Mouse (Mus musculus): Measurements from ENCODE around the gene Evi2b. TPM values are rescaled to one million over a fixed set of nuclear protein-coding genes. Genes with fewer than 3 reads are reported as not detected.

Evi2b gene
- total RNA-seq, 2 experiments from 2014 or later = 0.27 to 0.55 TPM

DNA sequence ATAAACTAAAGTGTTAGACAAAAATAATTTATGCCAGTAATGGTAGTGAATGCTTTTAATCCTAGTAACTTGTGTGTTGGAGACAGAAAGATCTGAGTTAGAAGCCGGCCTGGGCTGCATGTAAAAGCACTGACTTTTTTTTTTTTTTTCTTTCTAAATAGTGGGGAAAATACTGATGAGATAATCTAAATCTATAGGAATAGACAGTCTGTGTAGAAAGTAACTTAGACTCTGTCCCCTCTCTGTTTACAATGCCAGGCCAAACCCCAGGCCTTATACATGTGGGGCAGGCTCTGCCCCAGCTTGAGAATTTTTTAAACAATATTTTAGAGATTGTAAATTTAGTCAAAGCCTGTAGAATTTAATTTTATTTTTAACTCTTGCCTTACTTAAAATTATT is 618 bp downstream of the Evi2b start:
- no peak for DNase-seq (ENCODE audit: low spot score)

DNA sequence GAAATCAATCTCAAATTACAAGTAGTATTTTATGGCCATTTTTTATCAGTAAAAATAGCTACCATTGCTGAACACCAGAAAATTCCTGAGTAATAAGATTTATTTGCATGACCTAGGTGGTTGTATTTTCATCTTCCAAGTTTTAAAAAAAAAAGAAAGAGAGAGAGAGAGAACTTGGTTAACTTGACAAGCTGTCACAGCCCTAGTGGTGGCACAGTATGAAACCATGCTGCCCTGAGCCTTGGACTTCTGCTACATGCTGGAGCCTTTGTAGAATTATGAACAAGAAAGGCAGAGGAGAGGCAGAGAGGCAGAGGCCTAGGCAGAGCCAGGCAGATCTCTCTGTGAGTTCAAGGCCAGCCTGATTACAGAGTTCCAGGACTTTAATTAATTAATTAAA is 1.6 kb downstream of the Evi2b start:
- no peak for DNase-seq (ENCODE audit: low spot score)

DNA sequence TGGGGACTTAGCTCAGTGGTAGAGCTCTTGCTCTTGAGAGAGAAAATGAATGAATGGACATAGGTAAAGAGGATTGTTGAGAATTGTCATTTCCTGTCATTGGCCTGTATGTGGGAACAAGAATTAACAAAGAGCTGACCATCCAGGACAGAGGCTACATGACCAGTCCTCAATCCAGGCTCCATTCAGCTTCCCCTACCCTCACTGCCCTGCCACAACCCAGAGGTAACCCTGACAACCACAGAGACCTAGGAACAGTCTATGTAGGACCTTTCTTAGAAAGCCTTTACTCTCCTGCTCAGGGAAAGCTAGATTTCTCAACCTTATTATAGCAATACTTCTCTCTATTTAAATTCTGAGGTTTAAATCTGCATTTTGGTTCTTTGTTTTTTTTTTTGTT is 2.8 kb downstream of the Evi2b start:
- no peak for DNase-seq (ENCODE audit: low spot score)

DNA sequence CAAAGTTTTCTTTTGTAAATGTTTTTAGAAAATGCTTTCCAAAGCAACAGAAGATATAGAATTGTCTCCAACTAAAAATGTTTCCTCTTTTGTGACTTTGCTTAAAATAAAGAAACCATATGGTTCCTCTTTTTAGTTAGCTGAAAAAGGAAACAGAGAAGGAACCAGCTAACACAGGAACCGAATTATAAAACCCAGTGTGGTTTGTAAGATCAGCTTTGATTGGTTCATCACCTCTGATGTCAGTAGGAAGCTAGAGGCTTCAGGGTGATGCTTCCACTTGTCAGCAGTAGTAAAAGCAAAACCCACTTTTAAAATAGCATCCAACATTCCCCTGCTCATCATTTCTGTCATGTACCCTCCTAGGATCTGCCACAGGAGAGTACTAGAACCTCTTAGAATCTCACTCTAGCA is 3.7 kb downstream of the Evi2b start:
- DNase-seq (ENCODE audit: low spot score) = no peak

DNA sequence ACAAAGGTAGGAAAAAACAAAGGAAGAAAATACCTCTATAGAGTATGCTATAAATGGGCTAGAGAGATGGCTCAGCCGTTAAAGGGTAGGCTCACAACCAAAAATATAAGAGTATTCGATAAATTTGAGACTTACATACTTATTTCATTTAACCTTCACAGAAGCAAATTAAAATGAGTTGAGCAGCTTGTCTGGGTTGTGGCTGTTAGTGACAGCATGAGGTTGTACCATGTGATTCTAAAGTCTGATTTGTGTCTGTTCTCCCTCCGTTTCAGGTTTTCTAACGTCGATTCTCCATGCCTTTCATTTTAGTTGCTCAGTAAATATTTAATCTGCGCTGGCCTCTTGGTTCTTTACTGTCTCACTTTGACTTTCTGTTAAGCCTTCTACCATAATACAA is 4.3 kb downstream of the Evi2b start:
- no peak for DNase-seq (ENCODE audit: low spot score)

DNA sequence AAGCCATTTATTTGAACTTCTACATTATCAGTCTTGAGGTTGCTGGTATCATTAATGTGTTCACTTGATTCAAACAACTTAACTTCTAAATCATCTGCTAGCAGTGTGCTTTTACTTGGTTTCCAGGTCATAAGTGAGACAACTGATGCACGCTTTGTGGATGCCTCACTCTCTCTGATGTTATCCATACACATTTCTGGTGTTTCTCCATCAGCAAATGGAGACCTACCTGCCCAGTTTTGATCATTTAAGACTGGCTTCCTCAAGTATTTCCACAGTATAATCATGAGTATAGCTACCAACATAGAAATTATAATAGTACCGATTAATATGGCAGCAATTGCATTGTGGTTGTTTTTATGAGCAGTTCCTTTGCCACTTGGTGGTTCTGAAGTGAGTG is 7.8 kb downstream of the Evi2b start:
- DNase-seq (ENCODE audit: low spot score) = no peak

DNA sequence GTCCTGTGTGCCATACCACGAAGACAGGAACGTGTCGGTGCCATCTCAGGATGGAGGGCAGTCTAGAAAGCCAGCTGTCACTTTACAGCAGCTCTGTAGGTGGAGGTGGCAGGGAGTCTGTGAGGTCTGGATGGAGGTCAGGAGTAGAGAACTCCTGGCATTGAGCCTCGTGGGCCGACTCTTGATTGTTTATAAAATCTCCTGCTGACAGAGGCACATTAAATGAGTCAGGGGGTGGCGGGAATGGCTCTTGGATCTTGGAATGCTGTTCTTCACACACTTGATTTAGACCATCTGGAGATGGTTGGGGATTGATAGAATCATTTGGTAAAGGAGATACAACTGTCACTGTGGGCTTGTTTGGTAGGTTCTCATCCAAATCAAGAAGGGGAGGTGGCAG is 8.2 kb downstream of the Evi2b start:
- DNase-seq (ENCODE audit: low spot score) = no peak

DNA sequence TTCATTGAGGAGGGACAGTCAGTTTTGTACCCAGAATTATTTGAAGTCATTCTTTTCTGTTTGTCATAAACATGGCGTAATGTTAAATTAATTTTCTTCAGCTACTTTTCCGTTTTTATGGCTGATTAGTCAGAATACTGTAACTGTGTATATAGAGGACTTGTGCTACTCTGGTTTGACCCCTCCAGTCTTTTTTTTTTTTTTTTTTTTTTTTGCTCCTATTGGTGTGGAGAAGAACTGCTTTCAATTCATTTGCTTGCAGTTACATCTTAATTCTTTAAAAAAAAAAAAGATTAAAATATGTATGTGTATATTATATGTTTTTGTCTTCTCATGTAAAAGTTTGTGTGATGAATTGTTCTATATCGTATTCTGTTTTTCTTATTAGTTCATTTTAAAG is 11.6 kb downstream of the Evi2b start:
- DNase-seq (ENCODE audit: low spot score) = no peak

DNA sequence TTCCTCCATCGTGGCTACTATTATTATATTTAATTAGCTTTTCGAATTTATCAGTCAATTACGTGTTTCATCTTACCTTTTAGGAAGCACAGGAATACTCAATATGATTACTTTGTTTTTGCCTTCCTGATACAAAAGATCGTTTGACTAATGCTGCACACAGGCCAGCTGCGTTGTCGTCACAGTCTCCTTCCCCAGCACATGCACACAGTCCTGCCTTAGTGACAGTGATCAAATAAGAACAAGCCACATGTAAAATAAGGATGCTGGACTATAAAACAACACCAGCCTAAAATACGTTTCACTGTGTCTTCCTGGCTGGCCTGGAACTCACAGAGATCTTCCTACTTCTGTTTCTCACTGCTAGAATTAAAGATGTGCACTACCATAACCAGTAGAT is 19.1 kb downstream of the Evi2b start:
- no peak for DNase-seq (ENCODE audit: low spot score)

DNA sequence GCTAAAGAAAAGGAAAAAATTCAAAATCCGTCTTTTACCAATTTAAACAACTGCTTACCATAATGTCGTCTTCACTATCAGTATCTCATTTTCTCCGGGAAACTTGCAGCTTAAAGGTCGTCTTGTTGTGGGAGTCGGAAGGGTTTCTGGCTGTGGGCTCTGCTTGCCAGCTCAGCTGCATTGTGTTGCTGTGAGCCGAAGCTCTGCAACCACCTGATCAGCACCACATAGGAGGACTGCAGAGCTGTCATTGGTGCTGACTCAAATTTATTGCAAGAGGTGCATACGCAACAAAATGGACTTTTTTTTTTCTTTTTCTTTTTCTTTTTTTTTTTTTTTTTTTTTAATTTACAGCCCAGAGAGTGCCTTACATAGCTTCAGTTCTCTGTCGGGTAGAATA is 19.7 kb downstream of the Evi2b start, which contains the start of gene Omg:
Omg (minus strand) TSS at position 240 of the 400 bp plus-strand sequence.
- DNase-seq (ENCODE audit: low spot score) = no peak

DNA sequence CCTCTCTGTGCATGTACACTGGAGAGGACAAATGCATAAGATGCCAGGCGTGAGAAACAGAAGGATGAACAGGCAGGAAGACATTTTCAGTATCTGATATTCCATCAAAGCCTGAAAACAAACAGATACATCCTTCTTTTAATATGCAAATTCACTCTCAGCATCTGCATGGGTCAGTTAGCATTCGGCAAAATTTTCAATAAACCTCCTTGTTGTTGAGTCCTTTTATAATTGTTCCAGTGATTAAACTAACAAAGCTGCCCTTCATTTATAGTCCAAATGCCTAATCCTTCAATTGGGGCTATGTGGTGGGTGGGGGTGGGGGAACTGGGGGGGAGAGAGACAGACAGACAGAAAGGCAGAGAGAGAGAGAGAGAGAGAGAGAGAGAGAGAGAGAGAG is 20.6 kb downstream of the Evi2b start:
- DNase-seq (ENCODE audit: low spot score) = no peak

DNA sequence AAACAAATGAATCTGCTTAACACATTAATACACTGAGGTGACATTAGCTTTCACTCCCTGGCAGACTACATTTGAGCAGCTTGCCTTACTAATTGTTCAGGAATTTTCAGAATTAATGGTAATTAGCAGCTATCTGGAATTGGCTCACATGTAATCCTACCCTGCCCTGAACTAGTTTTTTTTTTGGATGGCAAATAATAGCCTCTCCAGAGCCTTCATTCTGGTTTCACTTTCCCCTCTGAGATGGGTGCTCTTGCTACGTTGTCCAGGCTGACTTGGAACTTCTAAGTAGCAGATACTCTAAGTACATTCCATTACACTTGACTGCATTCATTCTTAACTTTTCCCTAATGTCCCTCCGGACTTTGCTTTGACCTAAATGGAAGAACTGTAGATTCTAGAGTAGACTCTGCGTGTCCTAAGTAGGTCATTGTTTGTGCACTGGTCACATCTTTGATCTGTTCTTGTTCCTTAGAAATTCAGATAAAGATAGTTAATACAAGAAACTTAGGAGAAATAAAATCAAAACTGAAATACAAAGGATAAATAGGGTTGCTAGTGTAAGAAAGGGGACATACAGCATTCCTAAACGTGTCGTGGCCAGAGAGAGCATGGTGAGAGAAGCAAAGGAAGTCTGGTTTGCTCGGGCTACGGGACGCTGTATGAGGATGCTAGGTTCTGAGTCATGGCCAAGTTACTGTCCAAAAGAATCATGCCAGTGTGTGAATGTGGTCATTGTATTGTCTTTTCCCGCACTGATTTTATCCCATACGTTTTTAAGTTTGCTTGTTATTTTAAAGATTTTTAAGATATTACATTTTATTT is 28.4 kb downstream of the Evi2b start:
- no peak for DNase-seq (ENCODE audit: low spot score)

DNA sequence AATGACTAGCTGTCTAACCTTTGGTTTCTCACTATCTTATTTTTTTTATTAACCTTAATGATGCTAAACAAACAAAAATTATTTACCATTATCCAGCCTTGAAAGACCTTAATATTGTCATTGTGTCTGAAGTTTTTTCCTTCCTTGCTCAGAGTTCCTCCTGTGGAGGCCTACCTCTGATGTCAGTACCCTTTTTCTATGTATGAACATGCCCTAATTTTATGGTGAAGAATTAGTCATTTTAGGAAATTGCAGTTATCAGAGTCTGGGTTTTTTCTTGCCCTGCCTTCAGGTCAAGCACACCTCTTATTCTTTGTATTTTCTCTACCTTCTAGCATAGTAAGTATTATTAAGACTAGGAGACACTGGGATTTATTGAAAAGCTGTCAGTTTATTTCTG is 38.8 kb downstream of the Evi2b start:
- no peak for DNase-seq (ENCODE audit: low spot score)

DNA sequence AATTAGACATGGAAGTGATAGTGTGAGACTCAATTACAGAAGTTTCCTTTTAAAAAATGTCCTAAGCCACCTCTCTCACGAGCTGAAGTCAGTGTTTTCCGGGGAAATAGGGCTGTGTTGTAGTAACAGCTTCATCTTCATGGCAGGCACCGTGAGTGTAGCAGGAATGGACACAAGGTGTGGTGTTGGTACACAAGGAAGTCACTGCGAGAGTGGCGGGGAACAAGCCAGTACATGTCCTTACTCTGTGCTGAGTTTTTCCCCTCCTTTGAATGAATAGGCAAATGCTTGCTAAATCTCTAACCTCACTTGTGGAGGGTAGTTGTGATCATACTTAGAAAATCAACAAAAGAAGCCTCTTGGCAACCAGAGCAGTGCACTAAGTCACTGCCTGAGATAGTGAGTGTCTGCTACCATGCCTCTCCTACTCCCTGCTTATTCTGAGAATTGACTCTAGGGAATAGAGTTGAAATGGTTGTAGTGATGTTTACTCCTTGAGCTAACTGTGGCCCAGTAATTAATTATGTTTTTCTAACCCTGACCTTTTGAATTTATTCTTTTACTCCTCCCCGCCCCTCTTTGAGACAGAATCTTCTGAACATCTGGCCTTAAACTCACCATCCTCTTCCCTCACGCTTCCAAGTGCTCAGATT is 39.6 kb downstream of the Evi2b start:
- no peak for DNase-seq (ENCODE audit: low spot score)

DNA sequence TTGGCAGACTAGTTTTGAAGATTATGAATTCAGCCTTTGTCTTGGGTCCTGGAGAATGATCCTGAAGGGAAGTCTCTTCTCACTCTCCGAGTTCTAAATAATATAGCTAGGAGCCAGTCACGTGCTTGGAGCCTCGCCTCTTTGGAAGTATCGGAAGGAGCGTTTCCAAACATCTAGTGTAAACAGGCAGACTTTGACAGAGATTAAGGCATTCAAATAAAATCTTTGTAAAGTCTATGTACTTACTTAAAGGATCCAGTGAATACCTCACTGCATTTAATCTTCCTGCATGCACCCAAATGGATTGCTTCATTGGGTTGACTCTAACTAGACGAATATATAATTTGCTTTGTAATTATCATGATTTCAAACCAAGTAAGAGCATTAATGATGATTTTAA is 40.2 kb downstream of the Evi2b start:
- DNase-seq (ENCODE audit: low spot score) = no peak

DNA sequence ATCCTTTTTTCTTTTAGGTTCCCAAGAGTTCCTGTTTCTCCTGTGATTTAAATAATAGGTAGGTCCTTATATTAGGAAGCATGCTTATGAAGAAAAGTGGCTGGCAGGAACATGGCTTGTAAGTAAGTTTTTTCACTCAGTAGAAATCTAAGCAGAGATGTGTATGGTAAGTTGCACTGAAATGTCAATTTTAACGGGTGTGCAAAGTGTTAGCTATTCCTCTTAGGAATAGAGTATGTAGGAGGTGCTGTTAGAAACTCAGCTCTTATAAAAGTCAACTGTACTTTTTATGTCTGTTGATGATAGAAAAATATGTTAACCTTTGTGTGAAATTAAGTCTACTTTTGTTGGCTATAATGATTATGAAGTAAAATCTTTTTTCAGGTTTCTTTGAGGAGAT is 55.5 kb downstream of the Evi2b start:
- no peak for DNase-seq (ENCODE audit: low spot score)

Other genes with a start within 250 kb of the Evi2b start
- not detected for gene Gm9964, start 226.9 kb downstream of the Evi2b start, total RNA-seq (2021)
- gene Nf1, start 184.1 kb downstream of the Evi2b start, total RNA-seq (2021) = 10 to 100 TPM; 13.9 to 18.6 TPM
- gene Omg, start 19.7 kb downstream of the Evi2b start, total RNA-seq (2021) = not detected
- gene Evi2, start 6.8 kb upstream of the Evi2b start, total RNA-seq (2021) = not detected
- gene Evi2a, start 6.8 kb upstream of the Evi2b start, total RNA-seq (2021) = 1 to 10 TPM; 3.7 TPM
- gene Rab11fip4, start 67.5 kb upstream of the Evi2b start, total RNA-seq (2021) = under 1 TPM; 0.27 to 0.52 TPM